Mouse (Mus musculus) C2C12 (cell line): Measurements from ENCODE around the gene Best2.

Experiments used
- CTCF ChIP-seq: IDR thresholded peaks from one replicate; pipeline ENCODE4 v1.5.1; 2011; ENCODE audit not compliant: control insufficient read depth, insufficient read depth, insufficient read length
- MAX ChIP-seq: IDR thresholded peaks from one replicate; pipeline ENCODE4 v1.6.1; 2011; ENCODE audit warnings: mild to moderate bottlenecking, control low read depth
- MYOG ChIP-seq: IDR thresholded peaks from one replicate; pipeline ENCODE4 v1.6.1; 2011; ENCODE audit not compliant: control insufficient read depth, insufficient read length; ENCODE audit errors: extremely low read depth

- TF ChIP-seq CTCF (no peak), MYOG (no peak), MAX (no peak)
Observed at GRCm38 (mm10) chr8:84987903-84988302, 26.4 kb downstream of the Best2 start.
